Mouse (Mus musculus): ENCODE data around the gene Eif4ebp2.

DNA sequence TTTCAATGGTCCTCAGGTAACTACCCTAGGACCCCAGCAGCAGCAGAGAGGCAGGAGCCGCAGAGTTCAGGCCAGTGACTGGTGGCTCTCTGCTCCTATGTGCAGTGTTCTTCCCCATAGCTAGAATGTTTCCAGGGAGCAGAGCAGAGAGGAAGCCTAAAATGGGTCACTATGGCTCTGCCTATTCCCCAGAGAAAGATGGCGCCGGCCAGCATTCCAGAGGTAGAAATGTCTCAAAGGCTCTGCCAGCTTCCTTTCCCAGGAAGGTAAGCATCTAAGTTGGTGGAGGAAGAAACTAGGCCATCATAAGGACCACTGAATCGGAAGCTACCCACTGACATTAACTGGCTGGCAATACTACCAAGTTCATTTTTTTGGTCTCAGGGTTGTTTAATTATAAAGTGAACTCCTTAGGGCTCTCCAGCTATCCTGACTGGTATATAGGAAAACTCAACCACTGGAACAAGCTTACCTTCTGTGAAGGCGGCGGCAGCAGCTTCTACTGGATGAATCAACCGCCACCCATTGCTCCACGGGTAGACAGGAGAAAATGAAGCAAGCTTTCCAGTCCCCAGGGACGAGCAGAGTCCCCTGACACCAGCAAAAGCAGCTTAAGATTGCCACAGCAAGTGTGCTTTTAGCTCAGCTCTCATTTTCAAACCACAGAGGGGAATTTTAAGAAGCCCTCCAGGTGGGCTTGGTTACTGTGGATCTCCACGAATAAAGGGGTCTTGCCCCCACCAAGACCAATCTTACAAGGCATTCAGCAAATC lies 4.7 kb downstream of the Eif4ebp2 start:
- TF ChIP-seq CTCF (conservative IDR thresholded peaks at IDR 0.05; ENCODE audit: insufficient read depth, insufficient read length, low read depth, low read length) (no peak), POLR2A (IDR thresholded peaks at IDR 0.05; ENCODE audit: low read depth, low read length) (no peak)

Data from kidney, adult 2 months (tissue).